Mouse (Mus musculus) thymus, postnatal 36 days (tissue): ENCODE measurements around the gene Slk.
A peak's percentile ranks its signal among the peaks of the same experiment; 100 is the strongest.

Source experiments
- DNase-seq, 2 experiments: peaks; one replicate each; pipeline ENCODE4 v3.0.0; 2022; ENCODE audit warnings: mixed read lengths in 2 of 2

The Slk gene

DNA sequence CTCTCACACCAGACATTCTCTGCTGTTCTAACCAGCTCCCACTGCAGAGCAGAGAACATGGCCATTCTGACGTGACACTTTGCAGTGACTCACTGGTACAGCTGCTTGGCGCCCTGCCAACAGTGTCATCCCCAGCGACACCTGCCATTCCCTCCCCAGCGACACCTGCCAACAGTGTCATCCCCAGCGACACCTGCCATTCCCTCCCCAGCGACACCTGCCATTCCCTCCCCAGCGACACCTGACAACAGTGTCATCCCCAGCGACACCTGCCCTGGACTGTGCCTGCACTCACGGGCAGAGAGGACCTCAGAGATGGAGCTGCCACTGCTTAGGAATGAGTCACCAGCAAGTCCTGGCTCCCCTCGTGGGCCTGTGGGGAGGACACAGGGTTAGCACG, 75.4 kb downstream of the Slk start:
- DNase-seq = no peak

DNA sequence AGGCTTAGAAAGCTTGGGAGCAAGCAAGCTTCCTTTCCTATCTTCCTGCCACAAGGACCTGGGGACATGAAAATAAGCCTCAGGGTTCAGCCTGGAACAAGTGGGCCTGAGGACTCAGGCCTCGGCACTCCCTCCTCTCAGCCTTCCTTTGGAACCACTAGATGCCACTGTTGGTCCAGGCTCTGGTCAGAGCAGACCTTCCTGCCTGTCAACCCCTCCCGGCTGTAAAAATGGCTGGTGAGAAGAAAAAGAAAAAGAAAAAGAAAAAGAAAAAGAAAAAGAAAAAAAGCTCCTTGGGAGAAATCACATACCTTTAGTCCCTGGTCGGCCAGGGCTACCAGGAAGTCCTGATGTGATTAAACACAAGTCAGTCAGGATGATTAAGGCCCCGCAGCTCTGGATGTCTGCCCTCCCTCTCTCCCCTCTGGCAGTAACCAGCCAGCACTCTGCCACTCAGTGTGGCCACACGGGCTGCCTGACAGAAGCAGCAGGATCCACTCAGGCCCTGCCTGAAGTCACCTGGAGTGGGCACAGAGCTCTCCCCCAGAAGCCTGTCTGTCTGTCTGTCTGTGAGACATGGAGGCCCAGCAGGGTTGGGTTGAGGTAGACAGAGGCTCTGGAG, 79.5 kb downstream of the Slk start:
- no peak for DNase-seq

DNA sequence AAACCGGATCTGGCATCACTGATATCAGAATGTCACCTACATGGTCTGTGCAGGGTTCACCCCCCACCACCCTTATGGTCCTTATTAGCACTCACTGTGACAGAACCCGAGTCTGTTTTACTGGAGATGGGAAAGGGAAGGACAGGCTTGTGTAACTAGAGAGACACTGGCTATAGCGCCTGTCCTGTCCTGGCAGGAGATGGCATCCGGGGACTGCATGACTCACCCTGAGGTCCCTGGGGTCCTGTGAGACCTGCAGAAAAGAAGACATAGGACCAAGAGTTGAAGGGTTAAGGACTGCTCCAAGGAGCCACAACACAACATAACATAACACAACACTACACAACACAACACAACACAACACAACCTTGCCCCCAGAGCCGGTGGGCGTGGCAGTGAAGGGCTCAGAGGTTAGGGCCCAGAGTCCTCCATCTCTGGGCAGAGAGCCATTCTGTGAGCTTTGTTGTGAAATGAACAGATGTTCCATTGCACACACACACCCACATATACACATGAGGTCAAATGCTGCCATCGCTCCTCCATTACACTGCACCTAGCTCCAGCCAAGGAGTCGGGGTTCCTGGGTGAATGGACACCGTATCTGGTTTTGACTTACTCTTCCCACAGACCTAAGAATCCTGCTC, 80.4 kb downstream of the Slk start:
- no peak for DNase-seq

DNA sequence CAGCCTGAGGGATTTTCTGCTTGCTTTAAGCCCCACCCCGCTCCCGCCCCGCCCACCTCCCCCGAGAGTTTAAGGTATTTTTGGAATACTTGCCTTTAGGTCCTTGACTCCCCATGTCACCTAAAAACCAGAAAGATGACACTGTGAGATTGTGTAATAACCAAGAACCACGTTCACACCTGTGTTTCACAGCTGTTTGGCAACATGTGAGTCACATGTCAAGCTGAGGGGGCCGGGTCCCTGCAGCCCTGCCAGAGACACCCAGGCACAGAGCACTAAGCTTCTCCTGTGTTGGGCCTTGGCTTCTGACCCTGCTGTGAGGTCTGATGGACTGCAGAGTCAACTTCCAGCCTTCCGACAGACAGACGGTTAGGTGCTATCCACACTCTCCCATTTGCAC, 88.1 kb downstream of the Slk start:
- DNase-seq = no peak

GRCm38 (mm10) chr19:47668399-47668798, 88.9 kb downstream of the Slk start:
- no peak for DNase-seq

DNA sequence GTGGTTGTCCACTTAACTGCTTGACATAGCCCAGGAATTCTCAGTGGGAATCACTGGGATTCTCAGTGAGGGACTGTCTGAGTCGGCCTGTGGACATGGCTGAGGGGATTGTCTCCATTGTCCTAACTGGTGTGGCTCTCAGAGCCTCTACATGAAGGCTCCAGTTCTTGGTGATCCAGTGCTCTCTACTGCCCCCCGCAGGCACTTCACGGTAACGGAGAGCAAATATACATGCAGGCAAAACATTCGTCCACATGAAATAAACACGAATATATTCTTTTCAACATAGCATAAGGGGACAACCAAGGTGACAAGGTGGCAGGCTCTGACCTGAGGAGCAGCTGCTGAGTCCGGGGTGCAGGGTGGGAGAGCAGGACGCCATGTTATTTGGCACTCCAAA, 94.9 kb downstream of the Slk start:
- DNase-seq = peak; percentile 37 to 52

DNA sequence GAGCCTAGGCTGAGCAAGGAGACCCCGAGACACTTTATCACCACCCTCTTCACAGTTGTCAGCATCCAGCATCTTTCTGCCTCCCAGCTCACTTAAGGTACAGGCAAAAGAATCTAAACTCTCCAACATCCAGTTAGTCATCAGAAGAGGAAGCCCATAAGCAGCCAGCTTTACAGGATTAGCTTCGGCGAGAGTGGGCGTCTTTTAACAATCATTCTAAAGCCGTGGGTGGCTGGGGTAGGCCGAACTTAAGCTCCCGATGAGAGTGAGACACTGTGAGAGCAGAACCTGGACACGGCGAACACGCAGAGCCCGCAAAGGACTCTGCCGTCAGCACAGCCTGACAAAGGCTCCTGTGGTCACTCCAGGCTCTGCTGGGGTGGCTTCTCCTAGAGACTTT, 99.2 kb downstream of the Slk start:
- no peak for DNase-seq

- no peak for DNase-seq
Measured at GRCm38 (mm10) chr19:47689592-47689991, 110.1 kb downstream of the Slk start.

DNA sequence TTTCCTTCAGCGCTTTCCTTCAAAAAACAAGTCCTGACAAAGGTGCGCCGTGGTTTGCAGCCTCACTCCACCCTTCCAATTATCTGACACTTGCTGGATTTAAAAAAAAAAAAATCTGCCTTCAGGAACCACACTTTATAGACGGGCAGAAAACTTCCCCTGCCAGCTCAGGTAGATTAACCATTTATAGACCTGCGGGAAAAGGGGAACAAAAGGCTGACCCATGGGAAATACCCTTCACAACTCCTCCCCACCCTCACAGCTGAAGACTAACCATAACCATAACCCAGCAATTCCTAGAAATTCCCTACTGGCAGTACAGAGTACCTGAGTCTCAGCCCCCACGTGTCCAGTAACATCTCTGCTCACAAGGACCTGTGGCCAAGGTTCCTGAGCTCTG, 112.5 kb downstream of the Slk start, which contains the start of gene Col17a1:
TSS of gene Col17a1 (minus strand) at position 101 of the 400 bp plus-strand sequence.
- DNase-seq = no peak
